Mouse (Mus musculus): ENCODE data around the gene C530008M17Rik.

- TF ChIP-seq GATA1 (IDR thresholded peaks at IDR 0.05; ENCODE audit: low read length) (no peak), TAL1 (IDR thresholded peaks at IDR 0.05; ENCODE audit: low read length) (no peak)
Observed at GRCm38 (mm10) chr5:76783104-76783441, 126.8 kb downstream of the C530008M17Rik start.
